Mouse (Mus musculus) spleen, adult 2 months (tissue): Measurements from ENCODE around the gene Arhgap45.

Source experiments
- CTCF ChIP-seq: fragments of 200-500 bp; IDR thresholded peaks from 2 replicates; pipeline ENCODE4 v1.5.1; 2011; ENCODE audit warnings: mild to moderate bottlenecking, inconsistent platforms; ENCODE audit not compliant: insufficient read depth, insufficient read length, insufficient replicate concordance; ENCODE audit errors: extremely low read depth
- POLR2A ChIP-seq: fragments of 200-500 bp; IDR thresholded peaks from 2 replicates; pipeline ENCODE4 v1.6.1; 2011; ENCODE audit warnings: low read depth, low read length, inconsistent platforms

DNA sequence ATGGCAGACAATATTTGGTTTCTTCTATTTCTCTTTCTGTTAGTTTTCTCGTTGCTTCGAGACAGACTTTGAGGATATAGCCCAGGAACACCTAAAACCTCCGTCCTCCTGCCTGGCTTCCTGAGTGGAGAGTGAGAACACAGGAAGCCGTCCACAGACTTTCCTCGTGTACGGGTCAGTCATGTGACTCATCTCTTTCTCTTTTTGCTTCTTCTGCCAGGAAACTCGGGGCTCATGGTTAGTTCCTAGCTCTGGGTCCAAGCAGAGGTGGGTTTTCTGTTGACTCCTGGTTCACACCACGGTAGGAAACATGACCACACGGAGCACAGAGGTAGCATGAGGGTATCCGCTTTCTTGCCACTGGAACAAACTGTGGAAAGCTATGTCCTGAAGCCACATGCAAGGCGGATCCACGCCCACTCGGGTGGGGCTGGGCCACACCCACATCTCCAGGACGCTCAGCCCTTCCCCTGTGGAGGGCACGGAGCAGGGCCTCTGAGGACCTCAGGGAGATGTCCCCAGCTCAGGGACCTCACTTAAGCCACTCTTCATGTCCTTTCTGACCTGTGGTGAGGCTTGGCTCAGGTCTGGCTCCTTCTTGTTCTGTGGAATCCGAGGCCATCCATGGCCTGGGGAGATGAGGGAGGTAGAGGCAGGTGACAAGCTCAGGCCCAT, 64.1 kb downstream of the Arhgap45 start:
- TF ChIP-seq CTCF = no peak
- no peak for TF ChIP-seq POLR2A
